Mouse (Mus musculus): Measurements from ENCODE around the gene Rusc2. TPM values are rescaled to one million over a fixed set of nuclear protein-coding genes. Genes with fewer than 3 reads are reported as not detected.

Gene Rusc2
- 15.7 and 18.1 TPM in 2 replicates for polyA plus RNA-seq (2016; fragmentation: Nextera tagmentation; extraction: Ambion mirVana)

DNA sequence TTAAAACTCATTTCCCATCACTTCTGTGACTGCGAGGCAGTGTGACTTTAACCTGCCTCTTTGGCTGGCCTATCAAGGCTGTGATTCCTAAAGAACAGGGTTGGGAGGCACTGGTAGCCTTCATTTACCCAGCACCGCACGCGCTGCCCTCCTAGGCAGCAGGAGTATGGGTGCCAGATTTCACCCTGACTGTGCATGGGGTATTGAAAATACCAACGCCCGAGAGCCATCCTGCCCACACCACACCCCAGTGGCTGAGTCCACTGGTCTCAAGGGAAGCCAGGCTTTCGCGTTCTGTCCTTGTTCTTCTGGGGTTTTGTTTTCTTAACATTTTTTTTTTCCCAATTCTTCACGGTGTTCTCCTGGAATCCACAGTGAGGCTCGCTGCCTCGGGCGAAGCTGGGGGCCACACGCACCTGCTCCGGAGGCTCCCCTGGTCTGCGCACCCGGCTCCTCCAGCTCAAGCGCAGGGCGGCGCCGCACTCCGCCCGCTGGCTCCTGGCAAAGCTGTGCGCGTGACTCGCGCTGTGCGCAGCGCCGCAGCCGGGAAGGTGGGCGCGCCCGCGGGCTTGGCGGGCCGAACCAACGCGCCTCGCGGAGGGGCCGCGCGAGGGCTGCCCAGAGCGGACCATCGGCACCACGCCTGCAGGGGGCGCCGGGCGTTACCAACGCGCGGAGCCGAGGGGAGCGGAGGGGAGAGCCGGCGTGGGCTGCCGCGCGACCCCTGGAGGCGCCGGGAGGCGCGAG, at the start of gene Rusc2:
Rusc2 (plus strand) TSS at position 572 of the 747 bp plus-strand sequence.
- Histone ChIP-seq H3K36me3 (no peaks in the 10 kb centered on the region), H3K9me3 (no peaks in the 10 kb centered on the region), H3K27me3 (peaks cover 7% of the 10 kb centered on the region; the same call in 1 of the 2 replicates), H3K4me2 (replicated peaks) (peak within 1 kb of the TSS; percentile 90), H3K4me1 (peaks cover 11% of the 10 kb centered on the region; the same call in 1 of the 2 replicates), H3K27ac (0 out of 2 replicates have a peak within 1 kb of the TSS, but pooled peaks have one; percentile 36), H3K9ac (peak within 1 kb of the TSS; percentile 85), H3K4me3 (peak within 1 kb of the TSS; percentile 72)
- ATAC-seq (ENCODE audit: insufficient number of reproducible peaks, insufficient read depth, low FRiP score, low TSS enrichment): peak; percentile 93
- WGBS: under 1% methylated on average over 63 of the region's 63 CpGs

DNA sequence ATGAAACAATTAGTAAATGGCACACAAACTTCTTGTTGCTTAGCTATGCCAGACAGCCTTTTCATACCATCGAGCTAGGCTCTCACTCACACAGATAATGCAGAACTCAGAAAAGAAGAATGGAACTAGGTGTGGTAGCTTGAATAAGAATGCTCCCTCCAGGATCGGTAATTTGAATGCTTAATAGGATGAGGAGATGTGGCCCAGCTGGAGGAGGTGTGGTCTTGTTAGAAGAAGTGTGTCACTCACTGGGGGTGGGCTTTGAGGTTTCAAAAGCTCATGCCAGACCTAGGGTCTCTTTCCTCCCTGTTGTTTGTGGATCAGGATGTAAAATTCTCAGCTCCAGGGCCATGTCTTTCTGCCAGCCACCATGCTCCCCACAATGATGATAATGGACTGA, 47.0 kb upstream of the Rusc2 start:
- H3K4me2 ChIP-seq (replicated peaks): no peak overlapping the region
- H3K4me3 ChIP-seq: no peak overlapping the region
- no peaks in the 10 kb centered on the region for H3K27me3 ChIP-seq
- no peaks in the 10 kb centered on the region for H3K4me1 ChIP-seq
- whole genome bisulfite sequencing: 57% methylated on average over 2 of the region's 2 CpGs
- H3K9me3 ChIP-seq: peaks cover 7% of the 10 kb centered on the region; the same call in 1 of the 2 replicates
- no peaks in the 10 kb centered on the region for H3K36me3 ChIP-seq
- no peak for ATAC-seq (ENCODE audit: insufficient number of reproducible peaks, insufficient read depth, low FRiP score, low TSS enrichment)
- no peak overlapping the region for H3K27ac ChIP-seq
- H3K9ac ChIP-seq: no peak overlapping the region

DNA sequence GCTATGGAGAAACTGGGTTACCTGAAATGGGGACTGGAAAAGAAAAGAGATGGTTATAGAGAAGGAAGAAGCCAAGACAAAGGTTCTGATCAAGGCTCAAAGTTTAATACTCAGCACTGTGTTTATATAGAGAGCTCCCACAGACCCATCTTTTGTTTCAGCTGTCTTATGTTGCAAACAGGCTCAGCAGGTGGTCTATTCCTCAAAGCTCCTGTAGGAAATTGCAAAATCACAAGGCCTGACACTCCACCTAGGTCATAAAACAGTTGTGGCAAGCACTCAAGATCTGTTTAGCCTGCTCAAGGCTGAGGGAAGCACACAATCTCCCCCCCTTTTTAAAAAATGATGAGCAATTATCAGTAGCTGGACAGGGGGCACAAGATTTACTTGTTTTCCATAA, 45.6 kb upstream of the Rusc2 start:
- no peaks in the 10 kb centered on the region for H3K27me3 ChIP-seq
- H3K4me2 ChIP-seq (replicated peaks): no peak overlapping the region
- H3K4me3 ChIP-seq: no peak overlapping the region
- no peak for ATAC-seq (ENCODE audit: insufficient number of reproducible peaks, insufficient read depth, low FRiP score, low TSS enrichment)
- H3K27ac ChIP-seq: no peak overlapping the region
- no peaks in the 10 kb centered on the region for H3K4me1 ChIP-seq
- H3K9ac ChIP-seq: no peak overlapping the region
- no peaks in the 10 kb centered on the region for H3K36me3 ChIP-seq
- H3K9me3 ChIP-seq: peaks cover 7% of the 10 kb centered on the region; the same call in 1 of the 2 replicates

DNA sequence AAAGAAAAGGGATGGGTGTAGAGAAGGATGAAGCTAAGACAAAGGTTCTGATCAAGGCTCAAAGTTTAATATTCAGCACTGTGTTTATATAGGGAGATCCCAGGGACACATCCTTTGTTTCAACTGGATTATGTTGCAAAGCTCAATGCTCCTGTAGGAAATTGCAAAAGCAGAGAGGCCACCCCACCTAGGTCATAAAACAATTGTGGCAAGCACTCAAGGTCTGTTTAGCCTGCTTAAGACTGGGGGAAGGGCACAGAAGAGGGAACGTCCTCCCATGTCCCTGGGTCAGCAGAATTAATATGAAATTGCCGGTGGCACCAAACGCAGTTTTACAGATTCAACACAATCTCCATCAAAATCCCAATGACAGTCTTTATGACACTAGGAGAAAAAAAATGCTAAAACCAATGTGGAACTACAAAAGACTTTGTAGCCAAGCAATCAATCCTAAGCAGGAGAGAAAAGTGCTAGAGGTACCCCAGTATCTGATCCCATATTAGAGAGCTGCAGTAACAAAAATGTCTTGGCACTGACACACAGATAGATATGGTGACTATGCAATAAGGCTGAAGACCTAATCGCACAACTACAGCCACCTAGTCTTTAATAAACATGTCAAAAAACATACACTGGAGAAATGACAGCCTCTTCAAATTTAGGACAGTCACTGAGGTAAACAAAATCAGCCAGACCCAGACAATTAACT, 41.5 kb upstream of the Rusc2 start:
- Histone ChIP-seq H3K4me1 (no peaks in the 10 kb centered on the region), H3K9ac (no peak overlapping the region), H3K36me3 (no peaks in the 10 kb centered on the region), H3K4me2 (replicated peaks) (no peak overlapping the region), H3K27ac (no peak overlapping the region), H3K9me3 (peaks cover 7% of the 10 kb centered on the region; the same call in 1 of the 2 replicates), H3K4me3 (no peak overlapping the region), H3K27me3 (no peaks in the 10 kb centered on the region)
- 69% methylated on average over 4 of the region's 4 CpGs for WGBS
- no peak for ATAC-seq (ENCODE audit: insufficient number of reproducible peaks, insufficient read depth, low FRiP score, low TSS enrichment)

DNA sequence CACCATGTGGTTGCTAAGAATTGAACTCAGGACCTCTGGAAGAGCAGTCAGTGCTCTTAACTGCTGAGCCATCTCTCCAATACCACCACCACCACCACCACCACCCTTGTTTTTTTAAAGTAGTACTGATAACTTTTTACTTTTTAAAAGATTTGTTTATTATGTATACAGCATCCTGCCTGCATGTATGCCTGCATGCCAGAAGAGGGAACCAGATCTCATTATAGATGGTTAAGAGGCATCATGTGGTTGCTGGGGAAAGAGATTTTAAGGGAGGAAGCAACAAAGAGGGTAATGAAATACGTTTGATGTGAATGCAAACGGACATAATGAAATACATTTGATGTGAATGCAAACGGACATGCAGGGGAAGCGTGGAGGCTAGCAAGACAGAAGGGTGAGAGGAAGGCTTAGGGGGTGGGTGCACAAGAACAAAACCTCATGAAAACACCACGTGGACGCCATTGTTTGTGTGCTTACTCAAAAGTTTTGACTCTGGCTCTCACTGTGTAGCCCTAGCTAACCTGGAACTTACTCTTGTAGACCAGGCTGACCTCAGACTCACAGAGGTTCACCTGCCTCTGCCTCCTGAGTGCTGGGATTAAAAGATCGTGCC, 40.4 kb upstream of the Rusc2 start:
- no peak overlapping the region for H3K9ac ChIP-seq
- H3K4me3 ChIP-seq: no peak overlapping the region
- ATAC-seq (ENCODE audit: insufficient number of reproducible peaks, insufficient read depth, low FRiP score, low TSS enrichment): no peak
- H3K9me3 ChIP-seq: 0 out of 2 replicates have a peak, but pooled peaks cover 3% of the 10 kb centered on the region
- no peak overlapping the region for H3K27ac ChIP-seq
- no peaks in the 10 kb centered on the region for H3K4me1 ChIP-seq
- no peak overlapping the region for H3K4me2 ChIP-seq (replicated peaks)
- 68% methylated on average over 7 of the region's 7 CpGs for WGBS
- H3K36me3 ChIP-seq: no peaks in the 10 kb centered on the region
- H3K27me3 ChIP-seq: no peaks in the 10 kb centered on the region

DNA sequence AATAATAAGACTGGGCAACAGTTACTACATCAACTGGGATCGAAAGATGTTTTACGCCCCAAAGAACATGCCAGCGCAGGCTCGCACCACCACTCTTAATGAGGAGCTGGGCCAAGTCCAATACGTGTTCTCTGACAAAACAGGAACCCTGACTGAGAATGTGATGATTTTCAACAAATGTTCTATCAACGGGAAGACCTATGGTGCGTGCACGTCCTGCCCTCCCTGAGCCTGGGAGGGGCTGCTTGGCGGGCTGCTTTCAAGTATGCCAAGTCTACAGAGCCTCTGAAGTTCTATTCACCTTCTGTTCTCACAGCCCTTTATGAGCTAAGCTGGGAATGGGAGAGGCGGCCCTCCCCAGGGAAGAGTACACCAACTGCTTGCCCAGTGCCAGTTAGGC, 39.3 kb upstream of the Rusc2 start:
- H3K4me3 ChIP-seq: no peak overlapping the region
- no peak overlapping the region for H3K9ac ChIP-seq
- H3K27me3 ChIP-seq: no peaks in the 10 kb centered on the region
- WGBS: 95% methylated on average over 10 of the region's 10 CpGs
- no peak for ATAC-seq (ENCODE audit: insufficient number of reproducible peaks, insufficient read depth, low FRiP score, low TSS enrichment)
- no peak overlapping the region for H3K4me2 ChIP-seq (replicated peaks)
- H3K27ac ChIP-seq: no peak overlapping the region
- H3K36me3 ChIP-seq: no peaks in the 10 kb centered on the region
- no peaks in the 10 kb centered on the region for H3K4me1 ChIP-seq
- H3K9me3 ChIP-seq: no peaks in the 10 kb centered on the region

DNA sequence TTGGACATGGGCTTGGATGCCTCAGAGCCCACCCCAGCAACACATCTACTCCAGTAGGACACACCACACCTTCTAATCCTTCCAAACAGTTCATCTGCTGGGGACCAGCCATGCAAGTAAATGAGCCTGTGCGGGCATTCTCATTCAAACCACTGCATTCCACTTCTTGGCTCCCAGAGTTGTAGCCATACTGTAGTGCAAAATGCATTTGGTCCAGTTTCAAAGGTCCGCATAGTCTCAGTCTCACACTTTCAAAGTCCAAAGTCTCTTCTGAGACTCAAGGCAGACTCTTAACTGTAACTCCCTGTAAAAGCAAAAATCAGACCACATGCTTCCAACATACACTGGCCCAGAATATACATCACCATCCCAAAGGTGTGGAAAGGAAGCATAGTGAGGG, 36.8 kb upstream of the Rusc2 start:
- no peaks in the 10 kb centered on the region for H3K9me3 ChIP-seq
- ATAC-seq (ENCODE audit: insufficient number of reproducible peaks, insufficient read depth, low FRiP score, low TSS enrichment): no peak
- 92% methylated on average over 2 of the region's 2 CpGs for WGBS

DNA sequence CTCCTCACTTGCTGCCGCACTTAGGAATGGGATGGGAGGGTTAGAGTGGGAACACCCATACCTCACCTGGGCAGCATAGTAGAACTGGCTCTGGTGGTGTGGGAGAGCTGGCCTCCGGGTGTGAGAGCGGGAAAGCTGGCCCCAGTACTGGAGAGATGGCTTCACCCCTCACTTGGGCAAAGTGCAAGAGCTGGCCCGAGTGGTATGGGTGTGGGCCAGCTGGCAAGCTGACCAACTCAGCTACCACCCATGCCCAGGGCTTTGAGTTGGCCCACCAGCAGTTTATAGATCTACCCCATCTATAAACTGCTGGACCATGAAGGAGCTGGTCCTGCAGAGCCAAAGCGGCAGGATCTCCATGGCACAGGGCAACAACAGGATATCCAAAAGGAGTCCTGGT, 32.6 kb upstream of the Rusc2 start:
- WGBS: 96% methylated on average over 5 of the region's 5 CpGs
- Histone ChIP-seq H3K27me3 (no peaks in the 10 kb centered on the region), H3K9ac (no peak overlapping the region), H3K27ac (no peak overlapping the region), H3K4me1 (no peaks in the 10 kb centered on the region), H3K9me3 (0 out of 2 replicates have a peak, but pooled peaks cover 3% of the 10 kb centered on the region), H3K4me3 (no peak overlapping the region), H3K4me2 (replicated peaks) (no peak overlapping the region), H3K36me3 (no peaks in the 10 kb centered on the region)
- no peak for ATAC-seq (ENCODE audit: insufficient number of reproducible peaks, insufficient read depth, low FRiP score, low TSS enrichment)

More for the DNA sequence above, 36.8 kb upstream of the Rusc2 start:
- Histone ChIP-seq H3K9ac (no peak overlapping the region), H3K27me3 (no peaks in the 10 kb centered on the region), H3K27ac (no peak overlapping the region), H3K4me2 (replicated peaks) (no peak overlapping the region), H3K4me1 (no peaks in the 10 kb centered on the region), H3K36me3 (no peaks in the 10 kb centered on the region), H3K4me3 (no peak overlapping the region)

DNA sequence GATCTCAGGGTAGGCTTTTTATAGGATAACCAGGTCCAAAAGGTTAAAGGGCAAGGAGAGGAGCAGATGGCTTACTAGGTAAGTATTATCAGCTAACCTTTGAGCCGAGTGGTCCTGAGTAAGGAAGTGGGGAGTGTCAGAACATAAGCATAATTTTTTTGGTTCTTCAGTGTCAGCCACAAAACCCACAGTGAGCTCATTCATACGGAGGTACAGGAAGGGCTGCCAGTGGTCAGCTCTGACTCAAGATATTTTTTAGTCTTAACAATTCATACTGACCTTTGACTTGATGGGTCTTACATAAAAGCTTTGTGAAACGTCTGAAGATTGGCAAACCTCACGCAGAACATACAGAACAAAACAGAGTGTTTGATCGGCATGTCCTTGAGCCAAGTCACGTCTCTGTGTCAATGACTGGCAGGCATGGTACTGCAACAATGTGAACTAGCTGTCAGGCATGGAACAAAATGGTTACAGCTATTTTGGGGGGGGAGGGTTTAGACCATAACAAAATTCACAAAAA, 31.7 kb upstream of the Rusc2 start:
- Histone ChIP-seq H3K27ac (no peak overlapping the region), H3K27me3 (no peaks in the 10 kb centered on the region), H3K4me3 (no peak overlapping the region), H3K9me3 (0 out of 2 replicates have a peak, but pooled peaks cover 3% of the 10 kb centered on the region), H3K9ac (no peak overlapping the region), H3K36me3 (no peaks in the 10 kb centered on the region), H3K4me2 (replicated peaks) (no peak overlapping the region), H3K4me1 (no peaks in the 10 kb centered on the region)
- WGBS: 76% methylated on average over 6 of the region's 6 CpGs
- ATAC-seq (ENCODE audit: insufficient number of reproducible peaks, insufficient read depth, low FRiP score, low TSS enrichment): no peak

DNA sequence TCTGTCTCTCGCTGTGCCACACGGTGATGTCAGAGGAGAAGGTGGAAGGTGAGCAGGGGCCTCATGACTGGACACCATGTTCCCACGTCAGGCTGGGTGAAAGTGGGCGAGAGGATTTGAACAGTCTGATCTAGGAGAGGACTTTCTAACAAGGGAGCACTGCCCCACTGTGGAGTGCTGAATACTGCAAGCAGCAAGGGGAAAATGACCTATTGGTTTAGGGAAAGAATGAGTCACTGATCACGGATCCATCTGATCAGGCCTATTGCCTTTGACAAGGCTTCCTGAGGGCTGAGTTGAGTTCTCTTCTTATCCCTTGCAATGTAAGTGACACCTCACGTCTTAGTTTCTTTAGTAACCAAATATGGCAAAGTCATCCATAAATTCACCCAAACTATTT, 28.1 kb upstream of the Rusc2 start:
- no peaks in the 10 kb centered on the region for H3K27me3 ChIP-seq
- H3K9me3 ChIP-seq: 0 out of 2 replicates have a peak, but pooled peaks cover 3% of the 10 kb centered on the region
- H3K4me1 ChIP-seq: no peaks in the 10 kb centered on the region
- no peak overlapping the region for H3K27ac ChIP-seq
- no peak for ATAC-seq (ENCODE audit: insufficient number of reproducible peaks, insufficient read depth, low FRiP score, low TSS enrichment)
- no peaks in the 10 kb centered on the region for H3K36me3 ChIP-seq
- H3K9ac ChIP-seq: no peak overlapping the region
- no peak overlapping the region for H3K4me2 ChIP-seq (replicated peaks)
- WGBS: 84% methylated on average over 6 of the region's 6 CpGs
- no peak overlapping the region for H3K4me3 ChIP-seq

DNA sequence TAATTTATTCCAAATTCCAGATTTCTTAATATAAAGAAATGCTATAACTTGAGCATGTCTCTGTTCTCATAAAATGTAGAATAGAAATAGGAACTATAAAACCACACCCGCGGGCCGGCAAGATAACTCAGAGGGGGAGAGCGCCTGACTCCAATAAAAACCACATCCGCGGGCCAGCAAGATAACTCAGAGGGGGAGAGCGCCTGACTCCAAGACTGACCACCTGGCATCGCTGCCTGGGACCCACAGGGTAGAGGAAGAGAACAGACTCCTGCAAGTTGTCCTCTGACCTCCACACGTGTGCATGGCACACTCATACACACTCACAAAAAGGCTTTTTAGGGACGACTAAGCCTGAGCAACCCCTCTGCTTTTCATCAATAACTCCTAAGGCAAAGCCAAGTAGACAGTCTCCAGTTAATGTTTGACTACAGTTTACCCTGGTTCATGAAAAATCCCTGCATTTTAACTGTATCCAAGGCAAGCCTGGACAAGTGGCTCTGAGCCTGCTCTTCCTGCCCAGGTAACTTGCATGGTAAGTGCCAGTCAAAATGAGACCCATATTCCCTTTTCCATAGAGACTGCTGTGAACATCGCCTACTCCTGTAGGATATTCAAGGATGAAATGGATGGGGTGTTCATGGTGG, 16.7 kb upstream of the Rusc2 start:
- H3K4me2 ChIP-seq (replicated peaks): no peak overlapping the region
- H3K27me3 ChIP-seq: no peaks in the 10 kb centered on the region
- no peak overlapping the region for H3K9ac ChIP-seq
- H3K36me3 ChIP-seq: no peaks in the 10 kb centered on the region
- ATAC-seq (ENCODE audit: insufficient number of reproducible peaks, insufficient read depth, low FRiP score, low TSS enrichment): no peak
- no peak overlapping the region for H3K4me3 ChIP-seq
- H3K4me1 ChIP-seq: no peaks in the 10 kb centered on the region
- H3K27ac ChIP-seq: no peak overlapping the region
- no peaks in the 10 kb centered on the region for H3K9me3 ChIP-seq
- 89% methylated on average over 11 of the region's 11 CpGs for WGBS
